Mouse (Mus musculus) myocyte (in vitro differentiated cells): ENCODE results near the gene Bag5. TPM values are rescaled to one million over a fixed set of nuclear protein-coding genes. Genes with fewer than 3 reads are reported as not detected.

Experiments used
- H3K27me3 ChIP-seq: one replicate; pipeline ENCODE4 v1.6.1; 2011; ENCODE audit not compliant: control insufficient read depth, insufficient read depth, insufficient read length
- H3K36me3 ChIP-seq: one replicate; pipeline ENCODE4 v1.6.1; 2011; ENCODE audit not compliant: control insufficient read depth, insufficient read depth
- H3K4me2 ChIP-seq: one replicate; pipeline ENCODE4 v1.6.1; 2011; ENCODE audit warnings: low read depth, control low read depth
- H3K4me3 ChIP-seq: one replicate; pipeline ENCODE4 v1.5.1; 2011; ENCODE audit warnings: mild to moderate bottlenecking, control low read depth, moderate library complexity
- H3K79me2 ChIP-seq: one replicate; pipeline ENCODE4 v1.6.1; 2011; ENCODE audit not compliant: control insufficient read depth, insufficient read depth
- H3ac ChIP-seq: one replicate; pipeline ENCODE4 v1.6.1; 2011; ENCODE audit not compliant: control insufficient read depth, insufficient read length
- CEBPB ChIP-seq: IDR thresholded peaks from 2 replicates; pipeline ENCODE4 v1.6.1; 2011; ENCODE audit warnings: mild to moderate bottlenecking, moderate library complexity; ENCODE audit not compliant: poor library complexity, insufficient read depth, severe bottlenecking
- E2F4 ChIP-seq: IDR thresholded peaks from one replicate; pipeline ENCODE4 v1.6.1; 2011; ENCODE audit warnings: mild to moderate bottlenecking, control low read depth, moderate library complexity; ENCODE audit not compliant: insufficient read depth
- MAX ChIP-seq: IDR thresholded peaks from one replicate; pipeline ENCODE4 v1.6.1; 2011; ENCODE audit warnings: low read depth, mild to moderate bottlenecking, control low read depth
- MYOD1 ChIP-seq, 3 experiments: IDR thresholded peaks; one replicate each; pipeline ENCODE4 v1.6.1; 2011; ENCODE audit warnings: control low read depth in 2 of 3, low read depth in 2 of 3, mild to moderate bottlenecking in 2 of 3, moderate library complexity in 1 of 3; ENCODE audit not compliant: insufficient read length in 2 of 3, control insufficient read depth in 1 of 3
- MYOG ChIP-seq, 3 experiments: IDR thresholded peaks; one replicate each; pipeline ENCODE4 v1.6.1; 2011; ENCODE audit warnings: control low read depth in 2 of 3, low read depth in 2 of 3, mild to moderate bottlenecking in 2 of 3; ENCODE audit not compliant: insufficient read length in 2 of 3, control insufficient read depth in 1 of 3, insufficient read depth in 1 of 3
- POLR2A ChIP-seq: IDR thresholded peaks from one replicate; pipeline ENCODE4 v1.6.1; 2011; ENCODE audit warnings: low read depth, mild to moderate bottlenecking, control low read depth, moderate library complexity; ENCODE audit not compliant: insufficient read length
- POLR2AphosphoS2 ChIP-seq: IDR thresholded peaks from one replicate; pipeline ENCODE4 v1.6.1; 2011; ENCODE audit warnings: low read depth, control low read depth; ENCODE audit not compliant: insufficient read length
- REST ChIP-seq: IDR thresholded peaks from one replicate; pipeline ENCODE4 v1.6.1; 2011; ENCODE audit warnings: mild to moderate bottlenecking, control low read depth, moderate library complexity; ENCODE audit not compliant: insufficient read depth, insufficient read length
- SRF ChIP-seq: IDR thresholded peaks from one replicate; pipeline ENCODE4 v1.6.1; 2011; ENCODE audit warnings: low read depth; ENCODE audit not compliant: control insufficient read depth, insufficient read length
- TCF12 ChIP-seq: IDR thresholded peaks from one replicate; pipeline ENCODE4 v1.6.1; 2011; ENCODE audit warnings: mild to moderate bottlenecking, control low read depth; ENCODE audit not compliant: poor library complexity, insufficient read depth, severe bottlenecking
- TCF3 ChIP-seq: IDR thresholded peaks from one replicate; pipeline ENCODE4 v1.6.1; 2011; ENCODE audit warnings: low read depth, control low read depth; ENCODE audit not compliant: insufficient read length
- USF1 ChIP-seq: IDR thresholded peaks from one replicate; pipeline ENCODE4 v1.6.1; 2011; ENCODE audit warnings: low read depth, mild to moderate bottlenecking, control low read depth, moderate library complexity
- polyA plus RNA-seq: library from polyadenylated mRNA; unstranded; fragments of >200 nt; fragmentation: generic; extraction: Trizol; gene quantifications from one replicate; pipeline ENCODE4 v1.2.1, GENCODE M21; 2012; ENCODE audit warnings: missing spikeins

Bag5 gene
- polyA plus RNA-seq, result 20.3 TPM

DNA sequence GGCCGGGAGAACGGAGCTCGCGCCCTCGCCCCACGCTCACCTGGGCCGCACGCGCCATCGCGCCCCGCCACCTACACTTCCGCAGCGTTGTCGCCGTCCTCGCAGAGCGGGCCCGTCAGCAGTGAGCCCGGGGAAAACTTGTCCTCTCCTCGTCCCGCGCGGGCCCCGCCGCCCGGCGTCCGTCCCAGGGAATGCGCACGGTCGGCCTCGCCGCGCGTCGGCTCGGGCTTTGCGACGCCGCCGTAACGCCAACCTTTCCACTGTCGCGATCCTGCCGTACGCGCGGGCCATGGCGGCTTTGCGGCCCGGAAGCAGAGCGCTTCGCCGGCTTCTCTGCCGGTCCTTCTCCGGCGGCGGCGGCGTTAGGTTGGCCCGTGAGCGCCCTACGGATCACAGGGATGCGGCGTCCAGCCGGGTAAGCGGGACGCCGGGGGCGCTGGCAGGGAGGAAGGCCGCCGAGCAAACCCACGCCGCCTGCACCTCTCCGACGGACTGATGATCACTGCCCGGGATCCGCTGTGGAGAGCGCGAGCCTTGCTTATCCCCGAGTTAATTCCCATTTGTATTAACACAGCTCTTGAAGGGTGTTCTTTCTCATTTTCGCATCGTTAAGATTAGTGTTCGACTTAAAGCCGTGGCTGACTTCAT, at the start of gene Bag5, which contains the start of gene Apopt1:
TSS of gene Bag5 (minus strand) at position 254 of the 648 bp plus-strand sequence.
TSS of gene Apopt1 (plus strand) at position 258 of the 648 bp plus-strand sequence.
- H3K4me3 ChIP-seq, result peak within 1 kb of the TSS; percentile 45
- H3K79me2 ChIP-seq, result peaks cover 48% of the 10 kb centered on the region
- peaks cover 18% of the 10 kb centered on the region for H3K36me3 ChIP-seq
- peak within 1 kb of the TSS; percentile 86 for H3ac ChIP-seq
- H3K27me3 ChIP-seq, result no peaks in the 10 kb centered on the region
- TF ChIP-seq POLR2A (peak; percentile 89), MYOG (IDR thresholded peaks at IDR 0.05; ENCODE audit: control insufficient read depth in 1 of 3, insufficient read depth in 1 of 3, insufficient read length in 2 of 3, low read depth in 2 of 3) (peak in 2 of 3 experiments; percentile 25 to 27), MYOD1 (IDR thresholded peaks at IDR 0.05; ENCODE audit: control insufficient read depth in 1 of 3, insufficient read length in 2 of 3, low read depth in 2 of 3) (peak in 1 of 3 experiments; percentile 34), CEBPB (no peak), POLR2AphosphoS2 (peak; percentile 82), E2F4 (no peak), SRF (no peak)
- peak within 1 kb of the TSS; percentile 69 for H3K4me2 ChIP-seq

DNA sequence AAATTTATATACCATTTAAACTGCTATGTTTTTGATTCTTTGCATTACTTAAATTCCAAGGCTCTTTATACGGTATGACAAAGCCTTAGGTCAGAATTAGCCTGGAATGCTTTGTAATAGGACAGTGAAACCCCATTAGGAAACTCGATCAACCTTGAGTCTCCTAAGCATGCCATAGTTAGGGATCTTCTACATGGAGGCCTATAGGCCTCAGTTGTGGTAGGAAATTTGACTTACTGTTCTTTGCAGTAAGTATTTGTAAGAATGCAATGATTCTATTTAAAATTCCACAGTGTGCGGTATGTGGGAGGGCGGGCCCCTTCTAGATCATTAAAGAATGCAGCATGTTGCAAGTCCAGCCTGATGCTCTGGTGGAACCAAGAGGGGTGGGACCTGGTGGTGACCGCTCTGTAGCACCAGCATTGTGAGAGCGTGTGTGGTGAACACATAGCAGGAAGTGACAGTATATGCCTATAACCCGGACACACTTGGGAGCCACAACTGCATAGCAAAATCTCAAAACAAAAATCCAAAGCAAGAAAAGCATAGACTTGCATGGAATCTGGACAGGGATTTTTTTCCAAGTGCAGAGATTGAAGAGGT, 47.4 kb upstream of the Bag5 start:
- no peak for TF ChIP-seq POLR2AphosphoS2
- TF ChIP-seq REST, result no peak
- no peak for TF ChIP-seq E2F4
- TF ChIP-seq TCF3, result no peak
- TF ChIP-seq CEBPB, result 0 out of 2 replicates have a peak, but pooled peaks have one; percentile 23

GRCm38 (mm10) chr12:111759176-111760061, 46.4 kb upstream of the Bag5 start:
- H3K4me2 ChIP-seq, result peak overlapping the region; percentile 93
- H3K4me3 ChIP-seq, result peak overlapping the region; percentile 87
- H3K36me3 ChIP-seq, result no peaks in the 10 kb centered on the region
- TF ChIP-seq POLR2A, result peak; percentile 68
- TF ChIP-seq TCF3, result no peak
- no peak for TF ChIP-seq TCF12
- no peak for TF ChIP-seq REST
- no peak for TF ChIP-seq MAX
- peak in 2 of 3 experiments; percentile 7 to 64 for TF ChIP-seq MYOD1 (IDR thresholded peaks at IDR 0.05; ENCODE audit: control insufficient read depth in 1 of 3, insufficient read length in 2 of 3, low read depth in 2 of 3)
- TF ChIP-seq SRF, result no peak
- TF ChIP-seq MYOG (IDR thresholded peaks at IDR 0.05; ENCODE audit: control insufficient read depth in 1 of 3, insufficient read depth in 1 of 3, insufficient read length in 2 of 3, low read depth in 2 of 3), result peak in 2 of 3 experiments; percentile 9 to 84
- TF ChIP-seq CEBPB, result no peak
- TF ChIP-seq E2F4, result no peak
- no peak for TF ChIP-seq USF1
- peak; percentile 69 for TF ChIP-seq POLR2AphosphoS2
- H3K79me2 ChIP-seq, result peaks cover 54% of the 10 kb centered on the region
- peak overlapping the region; percentile 87 for H3ac ChIP-seq
- H3K27me3 ChIP-seq, result no peaks in the 10 kb centered on the region

More for the DNA sequence above, 47.4 kb upstream of the Bag5 start:
- Histone ChIP-seq H3K36me3 (no peaks in the 10 kb centered on the region), H3ac (no peak overlapping the region), H3K27me3 (no peaks in the 10 kb centered on the region), H3K79me2 (peaks cover 64% of the 10 kb centered on the region), H3K4me2 (peak overlapping the region; percentile 93), H3K4me3 (peak overlapping the region; percentile 87)

GRCm38 (mm10) chr12:111758381-111759175, 45.5 kb upstream of the Bag5 start, which contains the start of gene Klc1:
Gene Klc1, plus strand, starts transcription at chr12:111758849.
- Histone ChIP-seq H3K79me2 (peaks cover 45% of the 10 kb centered on the region), H3K4me2 (peak within 1 kb of the TSS; percentile 93), H3ac (peak within 1 kb of the TSS; percentile 87), H3K4me3 (peak within 1 kb of the TSS; percentile 87), H3K36me3 (no peaks in the 10 kb centered on the region), H3K27me3 (no peaks in the 10 kb centered on the region)
- TF ChIP-seq MAX, result no peak
- no peak for TF ChIP-seq REST
- TF ChIP-seq POLR2A, result peak; percentile 93
- no peak for TF ChIP-seq E2F4
- TF ChIP-seq MYOD1 (IDR thresholded peaks at IDR 0.05; ENCODE audit: control insufficient read depth in 1 of 3, insufficient read length in 2 of 3, low read depth in 2 of 3), result peak in 1 of 3 experiments; percentile 47
- TF ChIP-seq POLR2AphosphoS2, result peak; percentile 96
- TF ChIP-seq TCF3, result no peak
- TF ChIP-seq TCF12, result no peak
- no peak for TF ChIP-seq SRF
- no peak for TF ChIP-seq CEBPB
- TF ChIP-seq MYOG (IDR thresholded peaks at IDR 0.05; ENCODE audit: control insufficient read depth in 1 of 3, insufficient read depth in 1 of 3, insufficient read length in 2 of 3, low read depth in 2 of 3), result peak in 2 of 3 experiments; percentile 6 to 66
- TF ChIP-seq USF1, result no peak
